Mouse (Mus musculus): ENCODE results near the gene Dnajb4. TPM values are rescaled to one million over a fixed set of nuclear protein-coding genes. Genes with fewer than 3 reads are reported as not detected.

Dnajb4 gene
- total RNA-seq, 2 experiments from 2014 or later, result 61.5 to 62.6 TPM

GRCm38 (mm10) chr3:152160607-152161006 is 49.5 kb downstream of the Dnajb4 start:
- no peak overlapping the region for H3K27ac ChIP-seq
- no peak for TF ChIP-seq CTCF (conservative IDR thresholded peaks at IDR 0.05)
- no peak overlapping the region for H3K4me3 ChIP-seq
- DNase-seq (ENCODE audit: low spot score in 2 of 2), result no peak

GRCm38 (mm10) chr3:152159321-152159720 is 50.8 kb downstream of the Dnajb4 start:
- Histone ChIP-seq H3K4me3 (no peak overlapping the region), H3K27ac (peak overlapping the region; percentile 6; the same call in 1 of the 2 replicates)
- DNase-seq (ENCODE audit: low spot score in 2 of 2), result no peak
- TF ChIP-seq CTCF (conservative IDR thresholded peaks at IDR 0.05), result no peak

GRCm38 (mm10) chr3:152158344-152159291 is 51.5 kb downstream of the Dnajb4 start:
- Histone ChIP-seq H3K4me3 (no peak overlapping the region), H3K27ac (peak overlapping the region; percentile 6; the same call in 1 of the 2 replicates)
- DNase-seq (ENCODE audit: low spot score in 2 of 2), result peak in 1 of 2 experiments; percentile 69
- TF ChIP-seq CTCF (conservative IDR thresholded peaks at IDR 0.05), result no peak

GRCm38 (mm10) chr3:152156816-152157496 is 53.1 kb downstream of the Dnajb4 start:
- H3K27ac ChIP-seq, result no peak overlapping the region
- no peak for DNase-seq (ENCODE audit: low spot score in 2 of 2)
- no peak for TF ChIP-seq CTCF (conservative IDR thresholded peaks at IDR 0.05)

GRCm38 (mm10) chr3:152155296-152155948 is 54.7 kb downstream of the Dnajb4 start:
- DNase-seq (ENCODE audit: low spot score in 2 of 2), result peak in 1 of 2 experiments; percentile 74
- TF ChIP-seq CTCF (conservative IDR thresholded peaks at IDR 0.05), result no peak

More at GRCm38 (mm10) chr3:152156816-152157496, 53.1 kb downstream of the Dnajb4 start:
- H3K4me3 ChIP-seq, result no peak overlapping the region

GRCm38 (mm10) chr3:152154095-152154494 is 56.0 kb downstream of the Dnajb4 start:
- no peak for DNase-seq (ENCODE audit: low spot score in 2 of 2)
- no peak for TF ChIP-seq CTCF (conservative IDR thresholded peaks at IDR 0.05)
- Histone ChIP-seq H3K27ac (no peak overlapping the region), H3K4me3 (no peak overlapping the region)

More at GRCm38 (mm10) chr3:152155296-152155948, 54.7 kb downstream of the Dnajb4 start:
- Histone ChIP-seq H3K27ac (no peak overlapping the region), H3K4me3 (no peak overlapping the region)

- Histone ChIP-seq H3K4me3 (no peak overlapping the region), H3K27ac (no peak overlapping the region)
- TF ChIP-seq CTCF (conservative IDR thresholded peaks at IDR 0.05), result no peak
- DNase-seq (ENCODE audit: low spot score in 2 of 2), result no peak
Measured at GRCm38 (mm10) chr3:152153152-152153551, 57.0 kb downstream of the Dnajb4 start.

GRCm38 (mm10) chr3:152152483-152152804 is 57.7 kb downstream of the Dnajb4 start:
- no peak for DNase-seq (ENCODE audit: low spot score in 2 of 2)
- H3K27ac ChIP-seq, result no peak overlapping the region
- no peak for TF ChIP-seq CTCF (conservative IDR thresholded peaks at IDR 0.05)
- no peak overlapping the region for H3K4me3 ChIP-seq

GRCm38 (mm10) chr3:152151725-152152482 is 58.2 kb downstream of the Dnajb4 start:
- no peak for TF ChIP-seq CTCF (conservative IDR thresholded peaks at IDR 0.05)
- Histone ChIP-seq H3K27ac (no peak overlapping the region), H3K4me3 (no peak overlapping the region)
- no peak for DNase-seq (ENCODE audit: low spot score in 2 of 2)

- H3K4me3 ChIP-seq, result no peak overlapping the region
- no peak for TF ChIP-seq CTCF (conservative IDR thresholded peaks at IDR 0.05)
- no peak overlapping the region for H3K27ac ChIP-seq
- no peak for DNase-seq (ENCODE audit: low spot score in 2 of 2)
Measured at GRCm38 (mm10) chr3:152149863-152150262, 60.2 kb downstream of the Dnajb4 start.

- no peak overlapping the region for H3K4me3 ChIP-seq
- no peak for DNase-seq (ENCODE audit: low spot score in 2 of 2)
- no peak overlapping the region for H3K27ac ChIP-seq
- no peak for TF ChIP-seq CTCF (conservative IDR thresholded peaks at IDR 0.05)
Measured at GRCm38 (mm10) chr3:152149449-152149848, 60.7 kb downstream of the Dnajb4 start.

Data from layer of hippocampus, adult 2 months (tissue).